Mouse (Mus musculus) limb, embryonic 14.5 days (tissue): ENCODE results near the gene Mustn1. TPM values are rescaled to one million over a fixed set of nuclear protein-coding genes. Genes with fewer than 3 reads are reported as not detected.

ENCODE experiments used
- ATAC-seq: fragments of 200-750 bp; cut with Nextera tagmentation; 2 replicates; pipeline ENCODE4 v1.8.0; 2017; ENCODE audit warnings: low read depth, moderate number of reproducible peaks, moderate TSS enrichment; ENCODE audit not compliant: low FRiP score
- DNase-seq: peaks from one replicate; pipeline ENCODE4 v3.0.0-alpha.2; 2015; ENCODE audit warnings: low spot score
- H3K27ac ChIP-seq: fragments of 300-500 bp; sonication (generic); replicated peaks from 2 replicates; pipeline ENCODE4 v1.5.1; 2014; ENCODE audit warnings: low read depth, mild to moderate bottlenecking, low read length, moderate library complexity, mixed read lengths
- H3K27me3 ChIP-seq: fragments of 300-500 bp; sonication (generic); 2 replicates; pipeline ENCODE4 v1.6.1; 2014; ENCODE audit warnings: low read length, mixed read lengths; ENCODE audit not compliant: control insufficient read depth, insufficient read depth
- H3K36me3 ChIP-seq: fragments of 300-500 bp; sonication (generic); 2 replicates; pipeline ENCODE4 v1.6.1; 2014; ENCODE audit warnings: mild to moderate bottlenecking, low read length, moderate library complexity, mixed read lengths; ENCODE audit not compliant: control insufficient read depth, insufficient read depth
- H3K4me1 ChIP-seq: fragments of 300-500 bp; sonication (generic); 2 replicates; pipeline ENCODE4 v1.6.1; 2014; ENCODE audit warnings: antibody characterized with exemption, low read length, mixed read lengths; ENCODE audit not compliant: control insufficient read depth, insufficient read depth
- H3K4me2 ChIP-seq: fragments of 300-500 bp; sonication (generic); replicated peaks from 2 replicates; pipeline ENCODE4 v1.6.1; 2014; ENCODE audit warnings: low read depth, mild to moderate bottlenecking, low read length, moderate library complexity; ENCODE audit not compliant: severe bottlenecking
- H3K4me3 ChIP-seq: fragments of 300-500 bp; sonication (generic); replicated peaks from 2 replicates; pipeline ENCODE4 v1.5.1; 2014; ENCODE audit warnings: low read length
- H3K9ac ChIP-seq: fragments of 300-500 bp; sonication (generic); 2 replicates; pipeline ENCODE4 v1.6.1; 2014; ENCODE audit warnings: mild to moderate bottlenecking, low read depth, low read length, moderate library complexity; ENCODE audit not compliant: severe bottlenecking
- H3K9me3 ChIP-seq: fragments of 300-500 bp; sonication (generic); 2 replicates; pipeline ENCODE4 v1.6.1; 2016; ENCODE audit warnings: low read length; ENCODE audit not compliant: control insufficient read depth
- POLR2A ChIP-seq: fragments of 200-500 bp; IDR thresholded peaks from 2 replicates; pipeline ENCODE4 v1.8.0; 2012; ENCODE audit warnings: inconsistent platforms, mild to moderate bottlenecking, moderate library complexity, borderline replicate concordance; ENCODE audit not compliant: insufficient read depth, insufficient read length; ENCODE audit errors: extremely low read depth
- WGBS: fragments of 180-500 bp; shearing (Covaris S2); extraction: QIAGEN DNeasy Blood & Tissue Kit; methylation state at CpG from one replicate; pipeline ENCODE4 v1.1.7; 2014; 5-methylcytosine and 5-hydroxymethylcytosine counted together
- polyA plus RNA-seq, 2 experiments: library from polyadenylated mRNA; depleted of rRNA in 1 of 2; stranded (reverse) in 1 of 2; unstranded in 1 of 2; fragments of >200 nt; fragmentation: Nextera tagmentation in 1 of 2; extraction: Ambion mirVana in 1 of 2; gene quantifications; 2 replicates each; pipeline versions ENCODE4 v1.2.1 to v1.2.3; 2012 to 2014

The Mustn1 gene
- polyA plus RNA-seq, 2 experiments = 17.7 to 24.8 TPM

DNA sequence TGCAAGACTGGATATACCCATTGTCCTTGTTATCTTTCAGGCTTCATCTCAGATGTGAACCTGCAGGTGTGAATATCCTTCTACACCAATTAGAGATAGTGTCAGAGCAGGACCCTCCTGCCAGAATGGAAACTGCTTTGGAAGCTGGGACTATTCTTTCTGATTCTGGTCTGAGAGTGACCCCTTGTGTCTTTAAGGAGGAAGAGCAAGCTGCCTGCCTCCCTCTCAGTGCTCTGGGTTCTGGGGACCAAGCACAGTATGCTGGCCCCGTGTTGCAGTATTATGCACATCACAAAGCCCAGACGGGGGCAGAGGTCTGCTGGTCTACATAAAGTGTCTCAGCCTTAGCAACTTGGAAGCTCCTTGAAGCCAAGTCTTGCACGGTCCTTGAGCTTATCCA, 13.7 kb upstream of the Mustn1 start:
- no peak overlapping the region for H3K4me3 ChIP-seq
- no peak overlapping the region for H3K4me2 ChIP-seq
- ATAC-seq (no peak), DNase-seq (peak; percentile 26)
- peaks cover 14% of the 10 kb centered on the region for H3K4me1 ChIP-seq
- 63% methylated on average over 3 of the region's 3 CpGs for WGBS
- no peak overlapping the region for H3K27ac ChIP-seq
- H3K9ac ChIP-seq = no peak overlapping the region
- no peak for TF ChIP-seq POLR2A
- H3K36me3 ChIP-seq = peaks cover 24% of the 10 kb centered on the region
- H3K9me3 ChIP-seq = no peaks in the 10 kb centered on the region
- no peaks in the 10 kb centered on the region for H3K27me3 ChIP-seq

DNA sequence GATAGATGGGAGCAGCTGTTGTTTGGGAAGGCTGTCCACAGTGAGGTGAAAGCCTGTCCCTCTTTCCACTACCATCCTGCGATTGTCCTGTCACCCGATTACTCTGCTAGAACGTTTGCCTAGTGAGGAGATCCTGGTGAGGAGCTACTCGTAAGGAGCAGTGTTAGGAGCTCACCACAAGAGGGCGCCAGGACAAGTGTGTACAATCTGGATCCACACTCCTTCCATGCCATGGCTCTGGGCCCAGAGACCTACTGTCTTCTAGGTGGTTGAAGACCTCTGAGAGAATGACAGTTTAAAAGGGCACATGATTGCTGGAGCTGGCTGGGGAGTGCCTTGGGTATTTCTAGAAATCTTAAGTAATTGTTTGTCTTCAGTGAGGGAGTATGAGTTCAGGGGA, 12.0 kb upstream of the Mustn1 start:
- ATAC-seq (no peak), DNase-seq (peak; percentile 78)
- Histone ChIP-seq H3K9me3 (no peaks in the 10 kb centered on the region), H3K4me1 (peaks cover 24% of the 10 kb centered on the region), H3K4me2 (no peak overlapping the region), H3K27me3 (no peaks in the 10 kb centered on the region), H3K36me3 (peaks cover 24% of the 10 kb centered on the region), H3K4me3 (no peak overlapping the region), H3K9ac (no peak overlapping the region), H3K27ac (no peak overlapping the region)
- TF ChIP-seq POLR2A = no peak
- WGBS = 31% methylated on average over 5 of the region's 5 CpGs

DNA sequence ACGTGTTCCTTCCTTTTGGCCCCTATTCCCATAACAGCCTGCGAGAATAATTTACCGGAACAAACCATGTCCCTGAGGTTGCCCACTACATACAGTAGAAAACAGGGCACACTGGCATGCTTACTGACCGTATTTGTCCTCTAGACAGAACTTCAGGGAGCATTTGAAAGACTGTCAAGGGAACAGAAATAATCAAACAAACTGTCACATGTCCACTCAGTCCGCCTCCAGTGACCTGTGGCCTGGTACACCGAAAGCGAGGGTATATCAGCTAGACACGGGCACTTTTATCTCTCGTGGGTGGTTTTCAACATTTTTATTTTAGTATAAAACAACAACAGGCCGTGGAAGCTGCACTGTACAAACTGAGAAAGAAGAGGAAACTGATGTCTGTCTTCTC, 10.2 kb upstream of the Mustn1 start:
- 94% methylated on average over 10 of the region's 10 CpGs for WGBS
- Histone ChIP-seq H3K4me3 (no peak overlapping the region), H3K4me1 (peaks cover 24% of the 10 kb centered on the region), H3K9ac (no peak overlapping the region), H3K9me3 (no peaks in the 10 kb centered on the region), H3K27ac (no peak overlapping the region), H3K27me3 (no peaks in the 10 kb centered on the region), H3K4me2 (no peak overlapping the region), H3K36me3 (peaks cover 39% of the 10 kb centered on the region)
- no peak for TF ChIP-seq POLR2A
- DNase-seq (no peak), ATAC-seq (no peak)

DNA sequence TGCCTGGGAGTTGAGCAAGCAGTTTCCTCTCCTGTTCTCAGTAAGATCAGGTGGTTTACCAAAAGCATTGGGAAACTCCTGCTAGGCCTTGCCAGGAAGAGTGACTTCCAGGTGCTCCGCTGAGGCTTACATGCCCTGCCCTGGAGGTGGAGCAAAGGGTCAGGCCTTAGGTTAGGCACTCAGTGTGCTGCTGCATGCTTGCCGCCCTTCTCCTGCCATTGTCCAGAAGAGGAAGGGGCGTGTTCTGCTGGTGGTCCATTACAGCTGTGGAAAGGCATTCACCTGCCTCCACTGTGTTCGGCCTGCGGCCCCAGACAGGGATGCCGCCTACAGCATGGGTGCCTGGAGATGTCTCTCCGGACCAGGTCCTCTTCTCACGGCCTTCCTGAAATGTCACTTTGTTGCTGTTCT, 9.6 kb upstream of the Mustn1 start:
- TF ChIP-seq POLR2A = no peak
- DNase-seq (no peak), ATAC-seq (no peak)
- Histone ChIP-seq H3K4me1 (peaks cover 24% of the 10 kb centered on the region), H3K9ac (peak overlapping the region; percentile 16; the same call in 1 of the 2 replicates), H3K4me3 (no peak overlapping the region), H3K27me3 (no peaks in the 10 kb centered on the region), H3K9me3 (no peaks in the 10 kb centered on the region), H3K4me2 (no peak overlapping the region; the same call in 1 of the 2 replicates), H3K36me3 (peaks cover 42% of the 10 kb centered on the region), H3K27ac (peak overlapping the region; percentile 82; the same call in 1 of the 2 replicates)
- WGBS = 88% methylated on average over 8 of the region's 8 CpGs

DNA sequence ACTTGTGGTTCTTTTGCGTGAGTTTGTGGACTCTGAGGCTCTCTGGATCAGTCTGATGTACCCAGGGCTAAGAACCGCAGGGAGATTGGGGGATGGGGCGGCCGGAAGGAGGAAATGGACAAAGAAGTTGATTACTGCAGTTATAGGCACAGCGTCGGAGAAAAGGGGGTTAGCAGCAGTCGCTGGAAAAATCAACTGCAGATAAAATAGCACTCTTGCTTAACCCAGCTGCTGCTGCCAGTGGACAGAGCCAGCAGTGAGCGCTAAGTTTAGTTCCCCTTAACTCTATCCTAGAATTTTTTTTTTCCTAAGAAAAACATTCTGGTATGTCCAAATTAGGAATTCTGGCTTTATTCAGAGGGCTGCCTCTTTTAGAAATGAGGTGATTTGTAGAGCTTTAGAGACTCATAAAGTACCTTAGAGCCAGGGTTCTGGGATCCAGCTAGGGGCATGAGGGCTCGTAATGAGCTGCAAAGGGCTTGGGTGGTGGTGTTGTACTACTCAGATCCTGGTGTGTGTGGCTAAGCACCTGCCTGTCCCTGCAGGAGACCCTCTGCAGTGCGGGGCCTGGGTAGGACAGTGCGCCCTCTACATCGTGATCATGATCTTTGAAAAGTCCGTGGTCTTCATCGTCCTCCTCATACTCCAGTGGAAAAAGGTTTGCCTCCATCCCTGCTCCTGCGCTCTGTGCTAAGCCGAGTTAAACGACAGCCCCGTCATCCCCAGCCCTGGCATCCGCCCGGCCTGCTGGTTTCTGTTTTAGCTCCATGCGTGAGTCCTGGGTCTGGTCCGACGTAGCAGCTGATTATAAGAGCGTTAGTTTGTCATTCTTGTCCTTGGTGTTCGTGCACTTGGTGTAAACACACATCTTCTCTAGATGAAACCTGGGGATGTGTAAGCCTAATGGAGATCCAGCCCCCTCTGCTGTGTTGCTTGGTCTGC, 8.5 kb upstream of the Mustn1 start:
- ATAC-seq (peak; percentile 65), DNase-seq (peak; percentile 58)
- H3K4me2 ChIP-seq = no peak overlapping the region; the same call in 1 of the 2 replicates
- H3K4me3 ChIP-seq = no peak overlapping the region
- no peaks in the 10 kb centered on the region for H3K9me3 ChIP-seq
- H3K36me3 ChIP-seq = peaks cover 47% of the 10 kb centered on the region
- no peaks in the 10 kb centered on the region for H3K27me3 ChIP-seq
- H3K4me1 ChIP-seq = peaks cover 24% of the 10 kb centered on the region
- no peak for TF ChIP-seq POLR2A
- 45% methylated on average over 25 of the region's 25 CpGs for WGBS
- H3K9ac ChIP-seq = peak overlapping the region; percentile 16; the same call in 1 of the 2 replicates
- H3K27ac ChIP-seq = peak overlapping the region; percentile 82
